ENCODE assay signal across 26 mouse cellular contexts in genomic region chr14:61613319-61613718, GRCm38 (mm10). TPM values are rescaled to one million over a fixed set of nuclear protein-coding genes. Genes with fewer than 3 reads are reported as not detected.
DNase-seq lines count a peak whose midpoint lies in the region; ATAC-seq and TF ChIP-seq lines count a peak whose summit lies in the region.
"Had no signal": no experiment of that assay in that cellular context is flagged by ENCODE, and none has a peak within 500 bp of the region (broad histone marks: within the 10 kb centered on the region; RNA-seq: fewer than 3 reads in every experiment).

No protein-coding gene starts in this region.

- H3K9me3 ChIP-seq in lung, postnatal 0 days (ENCODE audit: low read length), result no peaks in the 10 kb centered on the region
- H3K9me3 ChIP-seq: embryonic facial prominence, embryonic 10.5 days; embryonic facial prominence, embryonic 13.5 days; forebrain, embryonic 12.5 days; forebrain, embryonic 15.5 days; heart, embryonic 10.5 days; heart, embryonic 13.5 days had no signal

- TF ChIP-seq POLR2A in kidney, adult 2 months (IDR thresholded peaks at IDR 0.05; ENCODE audit: low read depth, low read length), result no peak

- 73% methylated on average over 2 of the region's 2 CpGs for WGBS in kidney, adult 2 months
- 57% methylated on average over 2 of the region's 2 CpGs for WGBS in lung, postnatal 0 days

- TF ChIP-seq EP300 in lung, postnatal 0 days (IDR thresholded peaks at IDR 0.05), result peak; percentile 86

- no peak overlapping the region for H3K9ac ChIP-seq in lung, postnatal 0 days (replicated peaks; ENCODE audit: low read depth)
- H3K9ac ChIP-seq: embryonic facial prominence, embryonic 13.5 days; forebrain, embryonic 12.5 days; forebrain, embryonic 15.5 days; heart, embryonic 13.5 days had no signal

- no peak overlapping the region for H3K4me2 ChIP-seq in lung, postnatal 0 days (replicated peaks; ENCODE audit: low read depth, low read length)
- H3K4me2 ChIP-seq: embryonic facial prominence, embryonic 13.5 days; forebrain, embryonic 12.5 days; forebrain, embryonic 15.5 days; heart, embryonic 13.5 days had no signal

- DNase-seq in kidney, adult 2 months, result no peak
- DNase-seq in kidney, postnatal 25 days, result no peak
- DNase-seq in lung, adult 18-20 months, result peak; percentile 34 to 74
- no peak for DNase-seq in lung, postnatal 14 days
- peak; percentile 86 for DNase-seq in lung, postnatal 0 days (ENCODE audit: low spot score)
- peak; percentile 63 for DNase-seq in lung, postnatal 36 days
- no peak for DNase-seq in urinary bladder, adult 18-20 months (ENCODE audit: low spot score in 2 of 2)
- DNase-seq: adrenal gland, adult 8-10 months; adrenal gland, postnatal 25 days; cerebellum, adult 11-12 months; cerebellum, adult 8-10 months; cerebellum, postnatal 10 days; cerebellum, postnatal 36 days; embryo, embryonic 11 days; gastrocnemius, postnatal 36 days; heart, adult 2 months; heart, postnatal 14 days; heart, postnatal 4 days had no signal

- peaks cover 5% of the 10 kb centered on the region; the same call in 1 of the 2 replicates for H3K4me1 ChIP-seq in kidney, adult 2 months (ENCODE audit: control insufficient read depth, insufficient read depth, low read length)
- no peaks in the 10 kb centered on the region for H3K4me1 ChIP-seq in lung, postnatal 0 days (ENCODE audit: insufficient read depth, low read depth, low read length)
- H3K4me1 ChIP-seq: embryonic facial prominence, embryonic 10.5 days; embryonic facial prominence, embryonic 13.5 days; forebrain, embryonic 12.5 days; forebrain, embryonic 15.5 days; heart, embryonic 10.5 days; heart, embryonic 13.5 days had no signal

- peak; percentile 93 for ATAC-seq in lung, postnatal 0 days
- ATAC-seq: activated CD4-positive, CD25-positive, alpha-beta regulatory T cell, adult 4 months; forebrain, embryonic 15.5 days had no signal

- no peaks in the 10 kb centered on the region for H3K27me3 ChIP-seq in kidney, adult 2 months (replicated peaks; ENCODE audit: control insufficient read depth, insufficient read depth, low read length)
- H3K27me3 ChIP-seq in lung, postnatal 0 days (replicated peaks; ENCODE audit: insufficient read depth, low read length), result no peaks in the 10 kb centered on the region
- H3K27me3 ChIP-seq: embryonic facial prominence, embryonic 13.5 days; forebrain, embryonic 12.5 days; forebrain, embryonic 15.5 days; heart, embryonic 13.5 days had no signal

- no peak for TF ChIP-seq CTCF in kidney, adult 2 months (conservative IDR thresholded peaks at IDR 0.05; ENCODE audit: insufficient read depth, insufficient read length, low read depth, low read length)
- TF ChIP-seq CTCF in lung, postnatal 0 days (IDR thresholded peaks at IDR 0.05), result no peak

- H3K27ac ChIP-seq in kidney, adult 2 months (ENCODE audit: insufficient read depth, low read depth, low read length), result peak overlapping the region; percentile 46; the same call in 1 of the 2 replicates
- H3K27ac ChIP-seq in lung, postnatal 0 days (ENCODE audit: low read length), result peak overlapping the region; percentile 22; the same call in 1 of the 2 replicates
- H3K27ac ChIP-seq: embryonic facial prominence, embryonic 10.5 days; embryonic facial prominence, embryonic 13.5 days; forebrain, embryonic 12.5 days; forebrain, embryonic 15.5 days; heart, adult 2 months; heart, embryonic 10.5 days; heart, embryonic 13.5 days had no signal

- H3K36me3 ChIP-seq in kidney, adult 2 months (ENCODE audit: control insufficient read depth, insufficient read depth, low read length), result no peaks in the 10 kb centered on the region
- no peaks in the 10 kb centered on the region for H3K36me3 ChIP-seq in lung, postnatal 0 days (ENCODE audit: insufficient read depth, low read length)
- H3K36me3 ChIP-seq: embryonic facial prominence, embryonic 10.5 days; forebrain, embryonic 12.5 days; heart, embryonic 10.5 days; heart, embryonic 13.5 days had no signal

- H3K4me3 ChIP-seq in kidney, adult 2 months (ENCODE audit: insufficient read depth, low read depth, low read length), result no peak overlapping the region
- H3K4me3 ChIP-seq in lung, postnatal 0 days (ENCODE audit: low read depth, low read length), result no peak overlapping the region
- H3K4me3 ChIP-seq: embryonic facial prominence, embryonic 10.5 days; embryonic facial prominence, embryonic 13.5 days; erythroblast, embryonic 14.5 days; forebrain, embryonic 12.5 days; forebrain, embryonic 15.5 days; heart, adult 2 months; heart, embryonic 10.5 days; heart, embryonic 13.5 days had no signal

RNA-seq across cellular contexts. Expression of gene Kcnrg, which starts 6.1 kb away (rescaled TPM):
- 0.09 and 0.12 TPM in 2 replicates for polyA plus RNA-seq in kidney, adult 2 months (2012; rRNA removed)
- 7.6 and 12.1 TPM in 2 replicates for polyA plus RNA-seq in lung, postnatal 0 days (2015; fragmentation: Nextera tagmentation; extraction: Ambion mirVana)
- polyA plus RNA-seq: erythroblast, embryonic 14.5 days had no signal

RNA-seq across cellular contexts. Expression of gene Trim13, which starts 15.3 kb away (rescaled TPM):
- polyA plus RNA-seq in kidney, adult 2 months (2012; rRNA removed), result 5.0 and 5.3 TPM in 2 replicates
- polyA plus RNA-seq in lung, postnatal 0 days (2015; fragmentation: Nextera tagmentation; extraction: Ambion mirVana), result 23.4 and 24.4 TPM in 2 replicates
- polyA plus RNA-seq: erythroblast, embryonic 14.5 days had no signal

RNA-seq across cellular contexts. Expression of gene Spryd7, which starts 56.6 kb away (rescaled TPM):
- polyA plus RNA-seq in kidney, adult 2 months (2012; rRNA removed), result 9.5 and 9.7 TPM in 2 replicates
- 21.6 and 21.7 TPM in 2 replicates for polyA plus RNA-seq in lung, postnatal 0 days (2015; fragmentation: Nextera tagmentation; extraction: Ambion mirVana)

Comparison
In these comparisons a context has a peak if more than half of its experiments do, and no peak if none do; other contexts are left out.
1. DNase-seq: peak in lung, adult 18-20 months (2 of 2), lung, postnatal 0 days (single experiment) and lung, postnatal 36 days (single experiment); none in kidney, adult 2 months (single experiment), kidney, postnatal 25 days (0 of 2), lung, postnatal 14 days (single experiment) and urinary bladder, adult 18-20 months (0 of 2).